Comparison of ENCODE assay signal across 9 mouse cellular contexts in the genomic region with DNA sequence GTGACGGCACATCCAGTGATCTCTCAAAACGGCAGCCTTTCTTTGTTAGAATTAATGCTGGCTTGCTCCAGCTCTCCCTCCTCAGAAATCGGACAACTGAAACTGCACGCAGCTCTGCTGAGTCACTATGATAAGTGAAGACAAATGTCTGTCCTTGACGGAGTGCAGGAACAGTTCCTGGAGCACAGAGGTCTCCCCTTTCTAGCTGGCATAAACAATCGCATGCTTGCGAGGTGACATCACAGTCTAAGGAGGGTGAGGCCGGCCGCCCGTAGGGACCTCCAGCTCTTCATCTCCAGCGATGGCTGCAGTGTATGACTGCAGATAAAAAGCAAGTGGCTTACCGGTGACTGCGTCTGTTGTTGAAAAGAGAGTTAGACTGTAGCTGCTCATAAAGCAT. TPM values are rescaled to one million over a fixed set of nuclear protein-coding genes. Genes with fewer than 3 reads are reported as not detected.
DNase-seq lines count a peak whose midpoint lies in the region; ATAC-seq and TF ChIP-seq lines count a peak whose summit lies in the region.
"Had no signal": no experiment of that assay in that cellular context is flagged by ENCODE, and none has a peak within 500 bp of the region (broad histone marks: within the 10 kb centered on the region; RNA-seq: fewer than 3 reads in every experiment).

No protein-coding gene starts in this region.

- H3K27me3 ChIP-seq in midbrain, embryonic 10.5 days (ENCODE audit: low read depth, poor library complexity, severe bottlenecking) = no peaks in the 10 kb centered on the region
- H3K27me3 ChIP-seq in midbrain, embryonic 15.5 days (replicated peaks) = no peaks in the 10 kb centered on the region
- no peaks in the 10 kb centered on the region for H3K27me3 ChIP-seq in embryonic facial prominence, embryonic 14.5 days (replicated peaks; ENCODE audit: control insufficient read depth, insufficient read depth, low read length)
- no peaks in the 10 kb centered on the region for H3K27me3 ChIP-seq in midbrain, postnatal 0 days (ENCODE audit: insufficient read depth, low read length)
- H3K27me3 ChIP-seq: megakaryocyte, embryonic 14.5 days had no signal

- TF ChIP-seq CTCF in midbrain, postnatal 0 days (IDR thresholded peaks at IDR 0.05) = no peak

- 78% methylated on average over 13 of the region's 13 CpGs for WGBS in midbrain, embryonic 10.5 days
- WGBS in midbrain, embryonic 15.5 days = 74% methylated on average over 13 of the region's 13 CpGs
- WGBS in embryonic facial prominence, embryonic 14.5 days = 52% methylated on average over 13 of the region's 13 CpGs
- WGBS in midbrain, postnatal 0 days = 73% methylated on average over 13 of the region's 13 CpGs

- no peak overlapping the region for H3K4me3 ChIP-seq in midbrain, embryonic 10.5 days
- no peak overlapping the region for H3K4me3 ChIP-seq in midbrain, embryonic 15.5 days
- no peak overlapping the region for H3K4me3 ChIP-seq in embryonic facial prominence, embryonic 14.5 days (ENCODE audit: low read depth, low read length)
- H3K4me3 ChIP-seq in midbrain, postnatal 0 days (ENCODE audit: low read depth, low read length) = no peak overlapping the region
- H3K4me3 ChIP-seq: megakaryocyte, embryonic 14.5 days had no signal

- peaks cover 100% of the 10 kb centered on the region for H3K36me3 ChIP-seq in midbrain, embryonic 10.5 days
- H3K36me3 ChIP-seq in midbrain, embryonic 15.5 days (replicated peaks) = peaks cover 81% of the 10 kb centered on the region
- peaks cover 96% of the 10 kb centered on the region for H3K36me3 ChIP-seq in embryonic facial prominence, embryonic 14.5 days (ENCODE audit: control insufficient read depth, insufficient read depth, low read length)
- H3K36me3 ChIP-seq in midbrain, postnatal 0 days (ENCODE audit: insufficient read depth, low read length) = peaks cover 81% of the 10 kb centered on the region

- ATAC-seq in midbrain, embryonic 15.5 days (replicated peaks) = no peak
- ATAC-seq in embryonic facial prominence, embryonic 14.5 days (ENCODE audit: low read depth) = peak; percentile 90
- no peak for ATAC-seq in midbrain, postnatal 0 days (ENCODE audit: low FRiP score)

- no peak overlapping the region for H3K4me2 ChIP-seq in midbrain, embryonic 15.5 days
- H3K4me2 ChIP-seq in embryonic facial prominence, embryonic 14.5 days (ENCODE audit: low read depth, low read length) = no peak overlapping the region
- H3K4me2 ChIP-seq in midbrain, postnatal 0 days (ENCODE audit: low read depth, low read length, poor library complexity, severe bottlenecking) = no peak overlapping the region

- no peak overlapping the region for H3K9ac ChIP-seq in midbrain, embryonic 15.5 days
- no peak overlapping the region for H3K9ac ChIP-seq in embryonic facial prominence, embryonic 14.5 days (ENCODE audit: low read depth, low read length)
- no peak overlapping the region for H3K9ac ChIP-seq in midbrain, postnatal 0 days (replicated peaks; ENCODE audit: low read length, poor library complexity, severe bottlenecking)

- H3K4me1 ChIP-seq in midbrain, embryonic 10.5 days = no peaks in the 10 kb centered on the region
- H3K4me1 ChIP-seq in midbrain, embryonic 15.5 days = no peaks in the 10 kb centered on the region
- no peaks in the 10 kb centered on the region for H3K4me1 ChIP-seq in embryonic facial prominence, embryonic 14.5 days (ENCODE audit: control insufficient read depth, insufficient read depth, low read length)
- no peaks in the 10 kb centered on the region for H3K4me1 ChIP-seq in midbrain, postnatal 0 days (ENCODE audit: insufficient read depth, low read length)

- no peaks in the 10 kb centered on the region for H3K9me3 ChIP-seq in midbrain, embryonic 10.5 days (replicated peaks)
- no peaks in the 10 kb centered on the region for H3K9me3 ChIP-seq in midbrain, embryonic 15.5 days
- H3K9me3 ChIP-seq in embryonic facial prominence, embryonic 14.5 days (ENCODE audit: control insufficient read depth, low read length) = no peaks in the 10 kb centered on the region
- H3K9me3 ChIP-seq in midbrain, postnatal 0 days (ENCODE audit: low read length) = no peaks in the 10 kb centered on the region

- H3K27ac ChIP-seq in midbrain, embryonic 10.5 days (replicated peaks) = no peak overlapping the region
- H3K27ac ChIP-seq in midbrain, embryonic 15.5 days = no peak overlapping the region
- no peak overlapping the region for H3K27ac ChIP-seq in embryonic facial prominence, embryonic 14.5 days (replicated peaks; ENCODE audit: low read depth, low read length)
- no peak overlapping the region for H3K27ac ChIP-seq in midbrain, postnatal 0 days (ENCODE audit: low read depth, low read length)

- DNase-seq in midbrain, embryonic 10.5 days (ENCODE audit: low spot score) = peak; percentile 32
- DNase-seq in embryonic facial prominence, embryonic 14.5 days (ENCODE audit: low spot score) = peak; percentile 68
- DNase-seq in heart, postnatal 4 days = peak; percentile 80
- peak; percentile 73 for DNase-seq in lung, postnatal 14 days
- no peak for DNase-seq in layer of hippocampus, postnatal 36 days
- DNase-seq in spleen, postnatal 36 days (ENCODE audit: low spot score in 2 of 2) = no peak
- DNase-seq in midbrain, postnatal 0 days (ENCODE audit: low spot score) = no peak

RNA-seq across cellular contexts. Expression of a gene that starts 31.0 kb away (rescaled TPM):
- 50.6 and 66.2 TPM in 2 replicates for polyA plus RNA-seq in midbrain, embryonic 10.5 days (2016; fragmentation: Nextera tagmentation; extraction: Ambion mirVana)
- 18.1 and 21.5 TPM in 2 replicates for polyA plus RNA-seq in midbrain, embryonic 15.5 days (2015; fragmentation: Nextera tagmentation; extraction: Ambion mirVana)
- 33.1 and 34.5 TPM in 2 replicates for polyA plus RNA-seq in embryonic facial prominence, embryonic 14.5 days (2014; fragmentation: Nextera tagmentation; extraction: Ambion mirVana)
- total RNA-seq in heart, postnatal 4 days (2021) = 1 to 10 TPM; 6.1 to 7.8 TPM
- total RNA-seq in layer of hippocampus, postnatal 36 days (2021) = 1 to 10 TPM; 5.6 to 6.1 TPM
- total RNA-seq in midbrain, postnatal 0 days (2014; rRNA removed) = 5.6 and 9.2 TPM in 2 replicates
- 14.4 and 16.2 TPM in 2 replicates for polyA plus RNA-seq in midbrain, postnatal 0 days (2015; fragmentation: Nextera tagmentation; extraction: Ambion mirVana)

RNA-seq across cellular contexts. Expression of a gene that starts 34.8 kb away (rescaled TPM):
- polyA plus RNA-seq in midbrain, embryonic 10.5 days (2016; fragmentation: Nextera tagmentation; extraction: Ambion mirVana) = 32.8 and 37.2 TPM in 2 replicates
- 48.8 and 49.7 TPM in 2 replicates for polyA plus RNA-seq in midbrain, embryonic 15.5 days (2015; fragmentation: Nextera tagmentation; extraction: Ambion mirVana)
- 26.7 and 27.9 TPM in 2 replicates for polyA plus RNA-seq in embryonic facial prominence, embryonic 14.5 days (2014; fragmentation: Nextera tagmentation; extraction: Ambion mirVana)
- total RNA-seq in heart, postnatal 4 days (2021) = 10 to 100 TPM; 13.3 to 15.6 TPM
- total RNA-seq in layer of hippocampus, postnatal 36 days (2021) = 10 to 100 TPM; 20.8 to 22.1 TPM
- 14.8 and 18.6 TPM in 2 replicates for total RNA-seq in midbrain, postnatal 0 days (2014; rRNA removed)
- 50.0 and 52.5 TPM in 2 replicates for polyA plus RNA-seq in midbrain, postnatal 0 days (2015; fragmentation: Nextera tagmentation; extraction: Ambion mirVana)

RNA-seq across cellular contexts. Expression of a gene that starts 35.1 kb away (rescaled TPM):
- polyA plus RNA-seq in midbrain, embryonic 10.5 days (2016; fragmentation: Nextera tagmentation; extraction: Ambion mirVana) = 15.1 and 21.2 TPM in 2 replicates
- polyA plus RNA-seq in midbrain, embryonic 15.5 days (2015; fragmentation: Nextera tagmentation; extraction: Ambion mirVana) = 52.2 and 58.2 TPM in 2 replicates
- polyA plus RNA-seq in embryonic facial prominence, embryonic 14.5 days (2014; fragmentation: Nextera tagmentation; extraction: Ambion mirVana) = 19.5 and 20.7 TPM in 2 replicates
- 1 to 10 TPM; 9.2 to 9.3 TPM for total RNA-seq in heart, postnatal 4 days (2021)
- 10 to 100 TPM; 35.5 to 36.0 TPM for total RNA-seq in layer of hippocampus, postnatal 36 days (2021)
- 64.5 and 72.3 TPM in 2 replicates for total RNA-seq in midbrain, postnatal 0 days (2014; rRNA removed)
- 34.7 and 36.9 TPM in 2 replicates for polyA plus RNA-seq in midbrain, postnatal 0 days (2015; fragmentation: Nextera tagmentation; extraction: Ambion mirVana)

RNA-seq across cellular contexts. Expression of a gene that starts 47.9 kb away (rescaled TPM):
- 0.06 and 0.19 TPM in 2 replicates for polyA plus RNA-seq in midbrain, embryonic 10.5 days (2016; fragmentation: Nextera tagmentation; extraction: Ambion mirVana)
- polyA plus RNA-seq in midbrain, embryonic 15.5 days (2015; fragmentation: Nextera tagmentation; extraction: Ambion mirVana) = 0.06 and 0.22 TPM in 2 replicates
- 0.18 and 0.19 TPM in 2 replicates for polyA plus RNA-seq in embryonic facial prominence, embryonic 14.5 days (2014; fragmentation: Nextera tagmentation; extraction: Ambion mirVana)
- total RNA-seq in heart, postnatal 4 days (2021) = not detected
- total RNA-seq in layer of hippocampus, postnatal 36 days (2021) = under 1 TPM; 0.18 to 0.27 TPM
- 0.11 TPM in 1 of 2 replicates, not detected in the other for total RNA-seq in midbrain, postnatal 0 days (2014; rRNA removed)
- polyA plus RNA-seq in midbrain, postnatal 0 days (2015; fragmentation: Nextera tagmentation; extraction: Ambion mirVana) = 0.06 and 0.12 TPM in 2 replicates

RNA-seq across cellular contexts. Expression of a gene that starts 48.1 kb away (rescaled TPM):
- polyA plus RNA-seq in midbrain, embryonic 10.5 days (2016; fragmentation: Nextera tagmentation; extraction: Ambion mirVana) = 795 and 858 TPM in 2 replicates
- polyA plus RNA-seq in midbrain, embryonic 15.5 days (2015; fragmentation: Nextera tagmentation; extraction: Ambion mirVana) = 417 and 424 TPM in 2 replicates
- polyA plus RNA-seq in embryonic facial prominence, embryonic 14.5 days (2014; fragmentation: Nextera tagmentation; extraction: Ambion mirVana) = 485 and 532 TPM in 2 replicates
- 100 to 1,000 TPM; 104 to 109 TPM for total RNA-seq in heart, postnatal 4 days (2021)
- 100 to 1,000 TPM; 134 to 140 TPM for total RNA-seq in layer of hippocampus, postnatal 36 days (2021)
- 150 and 173 TPM in 2 replicates for total RNA-seq in midbrain, postnatal 0 days (2014; rRNA removed)
- 199 and 224 TPM in 2 replicates for polyA plus RNA-seq in midbrain, postnatal 0 days (2015; fragmentation: Nextera tagmentation; extraction: Ambion mirVana)

Comparison
In these comparisons a context has a peak if more than half of its experiments do, and no peak if none do; other contexts are left out.
1. DNase-seq: peak in midbrain, embryonic 10.5 days (single experiment), embryonic facial prominence, embryonic 14.5 days (single experiment), heart, postnatal 4 days (single experiment) and lung, postnatal 14 days (single experiment); none in layer of hippocampus, postnatal 36 days (0 of 2), spleen, postnatal 36 days (0 of 2) and midbrain, postnatal 0 days (single experiment).